Mouse (Mus musculus): ENCODE results near the gene Csrnp2. TPM values are rescaled to one million over a fixed set of nuclear protein-coding genes. Genes with fewer than 3 reads are reported as not detected.
"Not testable (repeated sequence)": the region's sequence is repeated elsewhere in the genome, so short reads cannot be mapped to it uniquely, and the experiment has no call there.

Gene Csrnp2
- total and polyA plus RNA-seq, 3 experiments = 4.2 to 5.8 TPM; not detected in 1

DNA sequence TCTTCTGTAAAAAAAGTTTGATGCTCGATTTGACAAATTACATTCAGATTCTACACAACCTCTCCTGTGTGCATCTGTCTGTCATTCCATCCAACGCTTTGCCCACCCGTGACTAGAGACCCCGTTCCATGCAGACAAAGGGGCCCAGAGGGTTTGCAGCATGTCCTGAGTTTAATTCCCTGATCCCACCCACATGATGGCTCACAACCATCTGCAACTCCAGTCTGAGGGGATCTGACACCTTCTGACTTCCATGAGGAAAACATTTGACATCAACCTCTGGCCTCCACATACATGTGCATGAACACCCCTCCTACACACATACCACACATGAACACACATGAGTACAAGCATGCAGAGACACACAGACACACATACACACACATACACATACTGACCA, 46.1 kb upstream of the Csrnp2 start:
- Histone ChIP-seq H3K27me3 (ENCODE audit: control insufficient read depth in 1 of 2, insufficient read depth in 2 of 2, low read length in 2 of 2) (no peaks in the 10 kb centered on the region), H3K9me3 (replicated peaks; ENCODE audit: insufficient read depth, low read length) (no peaks in the 10 kb centered on the region), H3K4me1 (ENCODE audit: control insufficient read depth in 1 of 2, insufficient read depth in 2 of 2, low read length in 2 of 2) (peaks cover 16 to 28% of the 10 kb centered on the region in 2 experiments), H3K36me3 (ENCODE audit: control insufficient read depth in 1 of 2, insufficient read depth in 2 of 2, low read length in 2 of 2) (peaks cover 2 to 24% of the 10 kb centered on the region in 2 experiments; a peak in 2 of 4 replicates), H3K27ac (ENCODE audit: control insufficient read depth, low read depth, low read length) (peak overlapping the region; percentile 6; the same call in 1 of the 2 replicates), H3K9ac (ENCODE audit: control insufficient read depth, low read depth, low read length, poor library complexity, severe bottlenecking) (no peak overlapping the region), H3K4me3 (ENCODE audit: control insufficient read depth in 1 of 2, insufficient read depth in 1 of 2, low read depth in 2 of 2, low read length in 2 of 2) (no peak overlapping the region), H3K79me2 (ENCODE audit: control insufficient read depth, insufficient read depth, low read length, poor library complexity) (peaks cover 7% of the 10 kb centered on the region; the same call in 1 of the 2 replicates)
- peak; percentile 42 for DNase-seq (ENCODE audit: low read depth, low spot score)
- TF ChIP-seq CHD1 (IDR thresholded peaks at IDR 0.05; ENCODE audit: low read depth, low read length) (no peak), MXI1 (IDR thresholded peaks at IDR 0.05; ENCODE audit: low read depth, low read length) (no peak), MAX (IDR thresholded peaks at IDR 0.05; ENCODE audit: low read length) (no peak), RAD21 (IDR thresholded peaks at IDR 0.05; ENCODE audit: low read depth, low read length) (no peak), ZKSCAN1 (IDR thresholded peaks at IDR 0.05; ENCODE audit: low read depth, low read length) (no peak), BHLHE40 (IDR thresholded peaks at IDR 0.05; ENCODE audit: borderline replicate concordance, low read depth, low read length) (no peak), ELF1 (IDR thresholded peaks at IDR 0.05; ENCODE audit: low read depth, low read length) (no peak), MAZ (IDR thresholded peaks at IDR 0.05; ENCODE audit: low read depth, low read length) (no peak), ZNF384 (IDR thresholded peaks at IDR 0.05; ENCODE audit: low read depth, low read length) (no peak), MYC (IDR thresholded peaks at IDR 0.05; ENCODE audit: low read depth, low read length) (no peak), MEF2A (IDR thresholded peaks at IDR 0.05; ENCODE audit: extremely low read depth, insufficient replicate concordance, low read depth, low read length, poor library complexity, severe bottlenecking) (no peak), NRF1 (IDR thresholded peaks at IDR 0.05; ENCODE audit: insufficient read depth, low read depth, low read length, poor library complexity, severe bottlenecking) (no peak), TCF12 (IDR thresholded peaks at IDR 0.05; ENCODE audit: low read depth, low read length) (no peak), EP300 (IDR thresholded peaks at IDR 0.05; ENCODE audit: low read depth in 1 of 2, low read length in 2 of 2) (no peak), POLR2AphosphoS2 (IDR thresholded peaks at IDR 0.05; ENCODE audit: low read length) (no peak)

DNA sequence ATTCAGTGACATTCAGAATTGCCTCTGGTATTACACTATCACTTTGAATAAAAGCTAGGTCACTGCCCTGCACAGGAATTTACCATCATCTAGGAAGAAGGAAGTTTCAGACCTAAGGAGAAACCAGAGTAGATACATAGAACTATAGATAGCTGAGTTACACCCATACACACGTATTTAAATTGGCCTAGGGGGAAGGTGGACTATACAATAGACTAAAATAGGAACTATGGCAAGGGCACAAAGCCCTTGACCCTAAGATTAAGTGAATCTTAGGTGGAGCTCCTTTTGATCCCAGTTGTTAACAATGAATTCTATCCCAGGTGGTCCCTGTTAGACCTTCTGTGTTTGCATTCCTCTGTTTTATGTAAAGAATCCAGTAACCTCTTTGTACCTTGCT, 45.7 kb upstream of the Csrnp2 start:
- H3K36me3 ChIP-seq (ENCODE audit: control insufficient read depth in 1 of 2, insufficient read depth in 2 of 2, low read length in 2 of 2) = peaks cover 2 to 24% of the 10 kb centered on the region in 2 experiments; a peak in 2 of 4 replicates
- peaks cover 16 to 28% of the 10 kb centered on the region in 2 experiments for H3K4me1 ChIP-seq (ENCODE audit: control insufficient read depth in 1 of 2, insufficient read depth in 2 of 2, low read length in 2 of 2)
- DNase-seq (ENCODE audit: low read depth, low spot score) = peak; percentile 49

More for the DNA sequence above, 45.7 kb upstream of the Csrnp2 start:
- H3K9ac ChIP-seq (ENCODE audit: control insufficient read depth, low read depth, low read length, poor library complexity, severe bottlenecking); H3K79me2 ChIP-seq (ENCODE audit: control insufficient read depth, insufficient read depth, low read length, poor library complexity); H3K9me3 ChIP-seq (replicated peaks; ENCODE audit: insufficient read depth, low read length); H3K4me3 ChIP-seq (ENCODE audit: control insufficient read depth in 1 of 2, insufficient read depth in 1 of 2, low read depth in 2 of 2, low read length in 2 of 2); H3K27me3 ChIP-seq (ENCODE audit: control insufficient read depth in 1 of 2, insufficient read depth in 2 of 2, low read length in 2 of 2): not testable (repeated sequence)
- H3K27ac ChIP-seq (ENCODE audit: control insufficient read depth, low read depth, low read length) = peak overlapping the region; percentile 26; the same call in 1 of the 2 replicates
